8 mouse cellular contexts compared by ENCODE assay signal in the genomic region with DNA sequence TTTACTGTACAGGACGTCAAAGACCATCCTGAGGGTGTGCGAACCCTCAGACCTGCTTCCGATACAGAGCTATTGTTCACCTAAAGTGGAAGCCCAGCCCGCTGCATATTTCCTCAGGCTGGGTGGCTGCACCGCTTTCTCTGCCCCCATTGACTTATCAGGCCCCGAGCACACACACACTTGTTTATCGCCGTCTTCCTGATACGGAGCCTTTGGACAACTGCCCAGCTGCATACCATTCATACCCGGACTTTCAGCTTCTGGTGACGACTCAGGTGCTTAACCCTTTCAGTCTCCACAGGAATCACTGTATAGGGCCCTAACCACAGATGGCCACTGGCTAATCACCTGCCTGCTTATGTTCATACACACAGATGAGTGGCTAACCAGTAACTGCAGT.
DNase-seq lines count a peak whose midpoint lies in the region; ATAC-seq and TF ChIP-seq lines count a peak whose summit lies in the region.

No protein-coding gene starts in this region.

- intact Hi-C loops in left cerebral cortex, postnatal 25 days (cut with DNase I) = no loop called here

- H3K36me3 ChIP-seq in spleen, adult 2 months (ENCODE audit: control insufficient read depth, insufficient read depth, low read length) = peaks cover 2% of the 10 kb centered on the region; the same call in 1 of the 2 replicates
- H3K36me3 ChIP-seq in kidney, embryonic 14.5 days (ENCODE audit: control insufficient read depth, insufficient read depth, low read length) = no peaks in the 10 kb centered on the region
- no peaks in the 10 kb centered on the region for H3K36me3 ChIP-seq in lung, embryonic 16.5 days (ENCODE audit: control insufficient read depth, insufficient read depth, low read length)

- peak overlapping the region; percentile 33; the same call in 1 of the 2 replicates for H3K27ac ChIP-seq in spleen, adult 2 months (ENCODE audit: insufficient read depth, low read length)
- peak overlapping the region; percentile 24; the same call in 1 of the 2 replicates for H3K27ac ChIP-seq in kidney, embryonic 14.5 days (ENCODE audit: low read depth, low read length)
- peak overlapping the region; percentile 58 for H3K27ac ChIP-seq in lung, embryonic 16.5 days (ENCODE audit: low read length)

- peaks cover 18% of the 10 kb centered on the region for H3K4me1 ChIP-seq in spleen, adult 2 months (ENCODE audit: control insufficient read depth, insufficient read depth, insufficient read length)
- H3K4me1 ChIP-seq in kidney, embryonic 14.5 days (ENCODE audit: control insufficient read depth, insufficient read depth, low read length) = peaks cover 13% of the 10 kb centered on the region; the same call in 1 of the 2 replicates
- peaks cover 26% of the 10 kb centered on the region for H3K4me1 ChIP-seq in lung, embryonic 16.5 days (replicated peaks; ENCODE audit: control insufficient read depth, insufficient read depth, low read length)

- whole genome bisulfite sequencing in spleen, adult 2 months = 57% methylated on average over 11 of the region's 11 CpGs
- WGBS in kidney, embryonic 14.5 days = 37% methylated on average over 11 of the region's 11 CpGs
- WGBS in lung, embryonic 16.5 days = 8% methylated on average over 11 of the region's 11 CpGs

- H3K9me3 ChIP-seq in kidney, embryonic 14.5 days (ENCODE audit: control insufficient read depth, low read length) = no peaks in the 10 kb centered on the region
- H3K9me3 ChIP-seq in lung, embryonic 16.5 days (ENCODE audit: control insufficient read depth, low read length) = no peaks in the 10 kb centered on the region

- no peak for DNase-seq in spleen, adult 2 months (ENCODE audit: low read depth in 1 of 2, low spot score in 2 of 2)
- DNase-seq in spleen, adult 18-20 months = no peak
- DNase-seq in heart, adult 11 months = peak; percentile 99
- no peak for DNase-seq in thymus, postnatal 10 days (ENCODE audit: low spot score in 2 of 2)
- DNase-seq in thymus, postnatal 4 days = no peak
- DNase-seq in left cerebral cortex, postnatal 25 days (ENCODE audit: low spot score in 2 of 2) = no peak

- no peak overlapping the region for H3K4me3 ChIP-seq in spleen, adult 2 months (ENCODE audit: extremely low read depth, insufficient read depth, insufficient read length)
- H3K4me3 ChIP-seq in kidney, embryonic 14.5 days (ENCODE audit: low read length) = no peak overlapping the region
- H3K4me3 ChIP-seq in lung, embryonic 16.5 days (ENCODE audit: low read length) = no peak overlapping the region

- H3K4me2 ChIP-seq in kidney, embryonic 14.5 days (replicated peaks; ENCODE audit: low read depth, low read length) = no peak overlapping the region
- peak overlapping the region; percentile 35; the same call in 1 of the 2 replicates for H3K4me2 ChIP-seq in lung, embryonic 16.5 days (ENCODE audit: low read depth, low read length)

- no peak for TF ChIP-seq CTCF in spleen, adult 2 months (IDR thresholded peaks at IDR 0.05; ENCODE audit: extremely low read depth, insufficient read depth, insufficient read length, insufficient replicate concordance)

- no peaks in the 10 kb centered on the region for H3K27me3 ChIP-seq in spleen, adult 2 months (ENCODE audit: control insufficient read depth, insufficient read depth, low read length)
- H3K27me3 ChIP-seq in kidney, embryonic 14.5 days (ENCODE audit: control insufficient read depth, insufficient read depth, low read length) = no peaks in the 10 kb centered on the region
- H3K27me3 ChIP-seq in lung, embryonic 16.5 days (ENCODE audit: control insufficient read depth, insufficient read depth, low read depth, low read length) = no peaks in the 10 kb centered on the region

- TF ChIP-seq POLR2A in spleen, adult 2 months (IDR thresholded peaks at IDR 0.05; ENCODE audit: low read depth, low read length) = no peak

- H3K9ac ChIP-seq in kidney, embryonic 14.5 days (ENCODE audit: low read depth, low read length) = no peak overlapping the region
- H3K9ac ChIP-seq in lung, embryonic 16.5 days (ENCODE audit: low read length) = no peak overlapping the region

- ATAC-seq in kidney, embryonic 14.5 days (ENCODE audit: low FRiP score, low TSS enrichment) = peak; percentile 77
- peak; percentile 88 for ATAC-seq in lung, embryonic 16.5 days (ENCODE audit: low read depth)
